Mouse (Mus musculus) heart, embryonic 16.5 days (tissue): Measurements from ENCODE around the gene Wdr54. TPM values are rescaled to one million over a fixed set of nuclear protein-coding genes. Genes with fewer than 3 reads are reported as not detected.
A peak's percentile ranks its signal among the peaks of the same experiment; 100 is the strongest.

Source experiments
- ATAC-seq: fragments of 200-750 bp; cut with Nextera tagmentation; replicated peaks from 2 replicates; pipeline ENCODE4 v1.8.0; 2017; ENCODE audit warnings: moderate number of reproducible peaks; ENCODE audit not compliant: insufficient read depth, low FRiP score; ENCODE audit errors: extremely low read depth
- H3K27ac ChIP-seq: fragments of 300-500 bp; sonication (generic); 2 replicates; pipeline ENCODE4 v1.5.1; 2014; ENCODE audit warnings: mild to moderate bottlenecking, low read length, control low read depth, moderate library complexity
- H3K27me3 ChIP-seq: fragments of 300-500 bp; sonication (generic); 2 replicates; pipeline ENCODE4 v1.6.1; 2014; ENCODE audit warnings: low read length, mixed read lengths; ENCODE audit not compliant: control insufficient read depth, insufficient read depth
- H3K36me3 ChIP-seq: fragments of 300-500 bp; sonication (generic); 2 replicates; pipeline ENCODE4 v1.6.1; 2014; ENCODE audit not compliant: control insufficient read depth, insufficient read depth
- H3K4me1 ChIP-seq: fragments of 300-500 bp; sonication (generic); 2 replicates; pipeline ENCODE4 v1.6.1; 2014; ENCODE audit warnings: low read length, mixed read lengths; ENCODE audit not compliant: control insufficient read depth, insufficient read depth
- H3K4me2 ChIP-seq: fragments of 300-500 bp; sonication (generic); 2 replicates; pipeline ENCODE4 v1.6.1; 2014; ENCODE audit warnings: low read depth, mild to moderate bottlenecking, control low read depth, low read length
- H3K4me3 ChIP-seq: fragments of 300-500 bp; sonication (generic); 2 replicates; pipeline ENCODE4 v1.5.1; 2014; ENCODE audit warnings: mild to moderate bottlenecking, control low read depth, low read length
- H3K9ac ChIP-seq: fragments of 300-500 bp; sonication (generic); 2 replicates; pipeline ENCODE4 v1.6.1; 2014; ENCODE audit warnings: low read length, control low read depth
- H3K9me3 ChIP-seq: fragments of 300-500 bp; sonication (generic); replicated peaks from 2 replicates; pipeline ENCODE4 v1.6.1; 2016; ENCODE audit warnings: low read length; ENCODE audit not compliant: control insufficient read depth
- WGBS: fragments of 180-500 bp; shearing (Covaris S2); extraction: QIAGEN DNeasy Blood & Tissue Kit; methylation state at CpG from one replicate; pipeline ENCODE4 v1.1.7; 2014; 5-methylcytosine and 5-hydroxymethylcytosine counted together
- polyA plus RNA-seq: library from polyadenylated mRNA; unstranded; fragments of >200 nt; fragmentation: Nextera tagmentation; extraction: Ambion mirVana; gene quantifications from 2 replicates; pipeline ENCODE4 v1.2.1, GENCODE M21; 2015

Wdr54 gene
- polyA plus RNA-seq = 3.8 and 5.4 TPM in 2 replicates

DNA sequence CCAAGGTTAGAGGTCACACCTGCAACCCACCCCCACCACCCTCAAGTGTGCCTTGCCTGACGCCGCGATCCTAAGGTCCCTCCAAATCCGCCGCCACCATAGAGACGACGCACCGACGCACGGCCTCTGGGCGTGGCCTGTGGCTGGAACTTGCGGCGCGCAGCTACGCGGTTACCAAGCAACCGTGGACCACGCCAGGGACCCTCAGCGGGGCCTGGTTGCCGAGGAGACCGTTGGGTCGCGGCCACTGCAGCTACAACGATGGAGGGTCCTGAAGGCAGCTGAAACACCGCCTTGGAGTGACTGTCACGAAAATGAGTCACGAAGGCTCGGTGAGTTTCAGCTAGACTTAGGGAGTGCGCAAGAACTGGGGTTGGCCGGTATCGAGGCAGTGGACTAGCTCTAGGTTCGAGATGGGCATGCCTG, at the start of gene Wdr54, which contains the start of gene 1700003E16Rik:
Gene Wdr54, minus strand, starts transcription at position 139 of the 426 bp plus-strand sequence.
Gene 1700003E16Rik, plus strand, starts transcription at position 146 of the 426 bp plus-strand sequence.
- H3K27ac ChIP-seq = no peak within 1 kb of the TSS
- peak within 1 kb of the TSS; percentile 92 for H3K4me2 ChIP-seq

DNA sequence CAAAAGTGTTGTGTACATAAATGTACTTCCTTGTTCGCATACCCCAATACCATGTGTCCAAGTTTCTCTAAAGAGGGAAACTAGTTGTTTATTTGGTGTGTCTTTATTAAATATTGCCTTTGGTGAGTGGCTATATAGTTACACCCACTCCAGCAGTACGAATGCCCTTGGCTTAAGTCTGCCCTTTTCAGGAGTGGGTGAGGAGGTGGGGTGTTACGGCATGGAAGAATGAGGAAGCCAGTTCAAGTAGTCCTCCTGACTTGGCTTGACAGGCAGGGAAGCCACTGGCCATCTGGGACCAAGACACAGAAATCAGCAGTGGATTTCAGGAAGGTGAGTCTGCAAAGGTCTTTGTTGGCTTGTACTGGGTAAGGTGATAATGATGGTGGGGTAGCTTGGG, 49.7 kb upstream of the Wdr54 start:
- Histone ChIP-seq H3K36me3 (0 out of 2 replicates have a peak, but pooled peaks cover 3% of the 10 kb centered on the region), H3K9me3 (no peaks in the 10 kb centered on the region), H3K4me2 (no peak overlapping the region), H3K9ac (no peak overlapping the region), H3K4me1 (peaks cover 6% of the 10 kb centered on the region; the same call in 1 of the 2 replicates), H3K4me3 (no peak overlapping the region), H3K27me3 (no peaks in the 10 kb centered on the region), H3K27ac (no peak overlapping the region)
- 88% methylated on average over 3 of the region's 3 CpGs for WGBS
- no peak for ATAC-seq

More for the DNA sequence above, at the start of gene Wdr54, which contains the start of gene 1700003E16Rik:
- Histone ChIP-seq H3K4me3 (peak within 1 kb of the TSS; percentile 61), H3K36me3 (peaks cover 6% of the 10 kb centered on the region), H3K27me3 (peaks cover 10% of the 10 kb centered on the region), H3K9me3 (no peaks in the 10 kb centered on the region), H3K4me1 (peaks cover 9% of the 10 kb centered on the region), H3K9ac (peak within 1 kb of the TSS; percentile 68)
- peak; percentile 71 for ATAC-seq
- WGBS = 3% methylated on average over 32 of the region's 32 CpGs

- Histone ChIP-seq H3K36me3 (peaks cover 21% of the 10 kb centered on the region), H3K27ac (no peak overlapping the region), H3K9me3 (no peaks in the 10 kb centered on the region), H3K4me1 (peaks cover 2% of the 10 kb centered on the region; the same call in 1 of the 2 replicates), H3K4me3 (no peak overlapping the region), H3K27me3 (no peaks in the 10 kb centered on the region), H3K9ac (no peak overlapping the region), H3K4me2 (no peak overlapping the region)
- ATAC-seq = no peak
- WGBS = 76% methylated on average over 4 of the region's 4 CpGs
These were observed 47.1 kb upstream of the Wdr54 start for GRCm38 (mm10) chr6:83203320-83203719.

DNA sequence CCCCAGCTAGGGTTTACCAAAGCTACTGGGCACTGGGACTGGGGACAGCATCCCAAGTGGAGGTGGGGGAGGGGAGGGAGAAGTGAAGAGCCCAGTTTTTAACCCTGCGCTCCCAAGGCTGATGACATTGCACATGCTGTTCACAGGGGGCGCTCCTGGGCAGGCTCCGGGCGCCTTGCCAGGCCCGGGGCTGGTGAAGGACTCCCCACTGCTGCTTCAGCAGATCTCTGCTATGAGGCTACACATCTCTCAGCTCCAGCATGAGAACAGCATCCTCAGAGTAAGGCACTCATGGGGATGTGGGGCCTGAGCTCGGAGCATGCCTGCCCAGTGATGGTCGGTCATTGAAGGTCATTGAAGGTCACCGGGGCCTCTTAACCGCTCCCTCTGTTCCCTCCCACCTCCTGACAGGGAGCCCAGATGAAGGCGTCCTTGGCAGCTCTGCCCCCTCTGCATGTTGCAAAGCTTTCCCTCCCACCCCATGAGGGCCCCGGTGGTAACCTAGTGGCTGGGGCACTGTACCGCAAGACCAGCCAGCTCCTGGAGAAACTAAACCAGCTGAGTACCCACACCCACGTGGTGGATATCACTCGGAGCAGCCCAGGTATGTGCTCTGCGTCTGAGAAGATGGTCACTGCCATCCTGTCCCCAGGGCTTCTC, 41.3 kb upstream of the Wdr54 start:
- peaks cover 67% of the 10 kb centered on the region for H3K36me3 ChIP-seq
- H3K4me2 ChIP-seq = no peak overlapping the region
- H3K27ac ChIP-seq = peak overlapping the region; percentile 29; the same call in 1 of the 2 replicates
- no peak overlapping the region for H3K4me3 ChIP-seq
- no peaks in the 10 kb centered on the region for H3K27me3 ChIP-seq
- H3K4me1 ChIP-seq = peaks cover 10% of the 10 kb centered on the region
- H3K9ac ChIP-seq = no peak overlapping the region
- no peaks in the 10 kb centered on the region for H3K9me3 ChIP-seq
- 44% methylated on average over 15 of the region's 15 CpGs for WGBS
- ATAC-seq = peak; percentile 49

- no peak for ATAC-seq
- Histone ChIP-seq H3K9ac (no peak overlapping the region), H3K36me3 (peaks cover 84% of the 10 kb centered on the region), H3K4me3 (no peak overlapping the region), H3K4me2 (no peak overlapping the region), H3K9me3 (no peaks in the 10 kb centered on the region), H3K4me1 (peaks cover 10% of the 10 kb centered on the region), H3K27ac (no peak overlapping the region), H3K27me3 (no peaks in the 10 kb centered on the region)
- WGBS = 84% methylated on average over 7 of the region's 7 CpGs
These were observed 37.4 kb upstream of the Wdr54 start for GRCm38 (mm10) chr6:83193571-83193970.

GRCm38 (mm10) chr6:83186946-83187345, 30.7 kb upstream of the Wdr54 start:
- Histone ChIP-seq H3K27ac (no peak overlapping the region), H3K4me2 (no peak overlapping the region), H3K9me3 (no peaks in the 10 kb centered on the region), H3K27me3 (no peaks in the 10 kb centered on the region), H3K36me3 (peaks cover 45% of the 10 kb centered on the region), H3K4me1 (peaks cover 11% of the 10 kb centered on the region), H3K9ac (no peak overlapping the region), H3K4me3 (no peak overlapping the region)
- no peak for ATAC-seq
- WGBS = 85% methylated on average over 2 of the region's 2 CpGs

GRCm38 (mm10) chr6:83185895-83186861, 30.0 kb upstream of the Wdr54 start:
- Histone ChIP-seq H3K27me3 (no peaks in the 10 kb centered on the region), H3K4me3 (no peak overlapping the region), H3K27ac (no peak overlapping the region), H3K4me2 (peak overlapping the region; percentile 31), H3K4me1 (peaks cover 11% of the 10 kb centered on the region), H3K36me3 (peaks cover 37% of the 10 kb centered on the region), H3K9ac (no peak overlapping the region), H3K9me3 (no peaks in the 10 kb centered on the region)
- ATAC-seq = peak; percentile 43; the same call in 1 of the 2 replicates
- WGBS = 25% methylated on average over 25 of the region's 25 CpGs

DNA sequence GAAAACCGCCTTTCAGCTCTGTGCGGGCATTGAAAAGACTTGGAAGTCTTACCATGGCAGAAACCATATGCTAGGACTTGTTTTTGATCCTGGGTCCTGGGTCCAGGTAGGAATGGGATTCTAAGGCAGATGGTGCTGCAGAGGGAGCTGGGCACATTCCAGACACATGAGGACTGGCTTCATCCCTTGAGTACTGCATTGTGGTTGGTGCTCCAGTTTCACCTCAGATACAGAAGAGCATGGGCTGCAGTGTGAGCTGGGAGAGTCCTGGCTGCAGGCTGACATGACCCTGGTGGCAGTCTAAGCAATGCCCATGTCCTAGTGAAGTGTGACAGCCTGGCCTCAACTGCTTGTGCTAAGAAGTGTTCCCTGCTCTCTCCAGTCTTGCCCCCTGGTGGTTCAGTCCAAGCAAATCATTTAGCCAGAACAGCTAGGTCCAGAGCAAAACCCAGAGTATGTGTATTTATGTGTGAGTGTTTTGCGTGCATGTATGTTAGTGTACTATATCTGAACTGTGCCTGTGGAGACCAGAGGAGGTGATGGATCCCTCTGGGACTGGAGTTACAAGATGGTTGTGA, 28.8 kb upstream of the Wdr54 start:
- no peak overlapping the region for H3K9ac ChIP-seq
- 88% methylated on average over 3 of the region's 3 CpGs for WGBS
- no peak for ATAC-seq
- H3K4me3 ChIP-seq = no peak overlapping the region
- H3K4me1 ChIP-seq = peaks cover 11% of the 10 kb centered on the region
- H3K9me3 ChIP-seq = no peaks in the 10 kb centered on the region
- H3K27ac ChIP-seq = no peak overlapping the region
- peaks cover 26% of the 10 kb centered on the region for H3K36me3 ChIP-seq
- H3K27me3 ChIP-seq = no peaks in the 10 kb centered on the region
- H3K4me2 ChIP-seq = no peak overlapping the region
